Mouse (Mus musculus) small intestine, adult 2 months (tissue): ENCODE measurements at regions not wholly inside any gene's neighbourhood (a gene's known extent, or its start where the extent isn't known, plus 50 kb on each side); places are given as distances from the start of the nearest gene placed in this dataset.

Experiments used
- CTCF ChIP-seq: fragments of 200-500 bp; IDR thresholded peaks from 2 replicates; pipeline ENCODE4 v1.5.1; 2012; ENCODE audit warnings: low read depth, mild to moderate bottlenecking, control low read depth, inconsistent platforms, low read length, moderate library complexity, mixed read lengths; ENCODE audit not compliant: insufficient replicate concordance, insufficient read length; ENCODE audit errors: extremely low read depth
- POLR2A ChIP-seq: fragments of 200-500 bp; IDR thresholded peaks from 2 replicates; pipeline ENCODE4 v1.6.1; 2012; ENCODE audit warnings: low read depth, mild to moderate bottlenecking, control low read depth, inconsistent platforms, low read length, moderate library complexity

DNA sequence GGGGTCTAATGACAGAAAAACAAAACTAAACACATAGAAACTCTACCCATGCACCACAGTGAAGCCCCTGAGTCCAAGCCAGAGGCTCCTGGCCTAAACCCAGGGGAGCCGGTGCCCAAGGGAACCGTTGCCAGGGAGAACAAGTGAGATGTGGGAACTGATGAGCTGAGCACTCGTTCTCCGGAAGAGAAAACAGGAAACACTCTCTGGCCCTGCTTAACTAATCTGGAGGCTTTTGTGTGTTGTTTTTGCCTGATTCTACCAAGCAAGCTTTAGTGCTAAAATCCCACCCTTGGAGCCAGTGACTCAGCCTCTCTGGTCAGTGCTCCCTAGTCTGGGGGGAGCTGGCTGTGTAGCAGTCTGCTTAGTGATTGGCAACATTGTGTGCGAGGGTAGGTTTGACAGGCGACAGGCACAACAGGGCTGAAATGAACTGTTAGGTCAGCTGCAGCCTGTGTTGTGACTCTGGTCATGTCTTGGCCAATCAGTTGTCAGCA lies 242.3 kb downstream of the Prex1 start:
- TF ChIP-seq CTCF (no peak), POLR2A (no peak)
